Mouse (Mus musculus): ENCODE results near the gene Ndufb8. TPM values are rescaled to one million over a fixed set of nuclear protein-coding genes. Genes with fewer than 3 reads are reported as not detected.

Ndufb8 gene
- total RNA-seq, 4 experiments from 2014 or later, result 359 to 428 (median 393) TPM

Other genes with a start within 250 kb of the Ndufb8 start
- 1 to 10 TPM; 2.3 to 3.4 (median 2.8) TPM for gene Scd4, start 222.3 kb downstream of the Ndufb8 start, total RNA-seq (2022)
- 100 to 1,000 TPM; 171 to 176 (median 174) TPM for gene Scd1, start 147.6 kb downstream of the Ndufb8 start, total RNA-seq (2022)
- under 1 TPM; 0.30 to 0.78 (median 0.58) TPM for gene Wnt8b, start 62.0 kb downstream of the Ndufb8 start, total RNA-seq (2022)
- 1 to 10 TPM in 1 of 4 experiments, under 1 TPM in 3; 0.25 to 1.4 (median 0.51) TPM for gene Sec31b, start 9.6 kb downstream of the Ndufb8 start, total RNA-seq (2022)
- gene Gm20538, start 2.6 kb downstream of the Ndufb8 start, total RNA-seq (2022), result not detected
- 10 to 100 TPM; 25.7 to 30.6 (median 28.8) TPM for gene Hif1an, start 7.4 kb upstream of the Ndufb8 start, total RNA-seq (2022)
- gene Pax2, start 200.6 kb upstream of the Ndufb8 start, total RNA-seq (2022), result under 1 TPM in 3 of 4 experiments, not detected in 1; 0.11 to 0.37 (median 0.37) TPM

All from left cerebral cortex, adult 8-10 months (tissue).